Mouse (Mus musculus): Measurements from ENCODE around the gene Tfdp1.

The Tfdp1 gene

DNA sequence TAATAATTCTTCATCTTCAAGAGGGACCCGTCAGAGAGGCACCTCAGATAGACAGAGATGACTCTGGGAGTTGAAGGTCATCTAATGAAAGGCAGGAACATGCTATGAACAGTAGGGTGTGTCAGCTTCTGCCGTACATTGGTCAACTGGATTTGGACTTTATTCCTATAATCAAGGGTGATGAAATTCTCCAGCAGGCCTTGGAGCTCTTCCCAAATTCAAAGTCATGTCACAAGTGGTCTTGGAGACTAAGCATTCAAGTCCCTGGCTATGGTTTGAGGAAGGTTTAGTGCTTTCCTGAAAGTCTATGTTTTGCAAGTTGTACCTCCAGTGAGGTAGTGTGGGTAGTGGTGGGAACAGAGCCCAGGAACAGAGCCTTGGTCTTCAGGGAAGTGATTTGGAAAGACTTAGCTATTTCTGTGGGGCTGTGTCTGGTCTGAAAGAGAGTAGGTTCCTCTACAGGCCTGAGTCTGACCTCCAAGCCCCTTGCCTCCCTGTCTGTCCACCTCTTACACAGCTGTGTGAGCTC lies 80.6 kb downstream of the Tfdp1 start:
- DNase-seq (ENCODE audit: low read depth, low spot score): no peak

DNA sequence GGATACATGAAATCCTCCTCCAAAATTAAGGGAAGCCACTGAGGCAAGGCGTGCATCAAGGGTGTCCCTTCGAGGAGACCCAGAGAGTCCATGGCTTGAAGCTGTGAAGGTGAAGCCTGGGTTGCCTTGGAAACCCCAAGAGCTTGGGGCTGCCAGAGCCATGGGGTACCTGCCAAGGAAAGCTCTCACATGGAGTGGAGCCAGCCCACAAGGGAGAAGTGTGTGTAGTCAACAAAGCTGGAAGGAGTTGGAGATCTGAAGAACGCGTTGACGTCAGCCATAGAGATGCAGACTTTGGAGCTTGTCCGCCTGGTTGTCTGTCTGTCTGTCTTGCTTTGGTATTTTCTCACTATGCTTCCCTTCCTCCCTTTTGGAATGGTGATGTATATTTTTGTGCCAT lies 82.4 kb downstream of the Tfdp1 start:
- DNase-seq (ENCODE audit: low read depth, low spot score): no peak

DNA sequence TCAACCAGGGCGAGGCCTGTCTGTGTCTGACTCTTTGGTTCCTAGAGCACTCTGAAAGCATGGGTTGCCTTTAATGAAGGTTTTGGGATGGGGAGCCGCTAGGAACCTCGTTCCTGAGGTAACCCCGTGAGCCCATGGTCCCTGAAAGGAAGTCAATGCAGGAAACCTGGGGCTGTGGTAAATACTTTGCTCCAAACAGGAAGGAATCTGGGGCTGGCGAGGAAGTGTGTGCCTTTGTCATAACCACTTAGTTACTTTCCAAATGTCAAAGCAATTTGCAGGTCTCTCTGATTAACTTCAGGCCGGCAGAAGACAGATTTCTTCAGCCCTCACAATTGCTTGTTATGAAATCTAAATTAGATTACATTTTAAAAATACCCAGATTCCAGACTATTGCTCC lies 88.8 kb downstream of the Tfdp1 start:
- no peak for DNase-seq (ENCODE audit: low read depth, low spot score)

Measured in mesoderm, embryonic 11.5 days (tissue).